Mouse (Mus musculus) intestine, postnatal 0 days (tissue): ENCODE measurements at regions not wholly inside any gene's neighbourhood (a gene's known extent, or its start where the extent isn't known, plus 50 kb on each side); places are given as distances from the start of the nearest gene placed in this dataset.

Experiments
- ATAC-seq: fragments of 200-750 bp; cut with Nextera tagmentation; 2 replicates; pipeline ENCODE4 v1.8.0; 2017; ENCODE audit warnings: mild to moderate bottlenecking, moderate TSS enrichment, moderate library complexity
- H3K27ac ChIP-seq: fragments of 300-500 bp; sonication (generic); 2 replicates; pipeline ENCODE4 v1.5.1; 2014; ENCODE audit warnings: mild to moderate bottlenecking, low read depth, low read length, moderate library complexity
- H3K27me3 ChIP-seq: fragments of 300-500 bp; sonication (generic); replicated peaks from 2 replicates; pipeline ENCODE4 v1.6.1; 2014; ENCODE audit warnings: low read length, mixed read lengths; ENCODE audit not compliant: control insufficient read depth, insufficient read depth
- H3K36me3 ChIP-seq: fragments of 300-500 bp; sonication (generic); 2 replicates; pipeline ENCODE4 v1.6.1; 2014; ENCODE audit warnings: mild to moderate bottlenecking, moderate library complexity; ENCODE audit not compliant: control insufficient read depth, insufficient read depth
- H3K4me1 ChIP-seq: fragments of 300-500 bp; sonication (generic); replicated peaks from 2 replicates; pipeline ENCODE4 v1.6.1; 2014; ENCODE audit warnings: antibody characterized with exemption, low read length, mixed read lengths; ENCODE audit not compliant: control insufficient read depth, insufficient read depth
- H3K4me2 ChIP-seq: fragments of 300-500 bp; sonication (generic); replicated peaks from 2 replicates; pipeline ENCODE4 v1.6.1; 2014; ENCODE audit warnings: low read depth, mild to moderate bottlenecking, moderate library complexity
- H3K4me3 ChIP-seq: fragments of 300-500 bp; sonication (generic); 2 replicates; pipeline ENCODE4 v1.5.1; 2014; ENCODE audit warnings: low read depth, low read length
- H3K9ac ChIP-seq: fragments of 300-500 bp; sonication (generic); 2 replicates; pipeline ENCODE4 v1.6.1; 2014; ENCODE audit warnings: mild to moderate bottlenecking, low read depth, low read length
- H3K9me3 ChIP-seq: fragments of 300-500 bp; sonication (generic); 2 replicates; pipeline ENCODE4 v1.6.1; 2016; ENCODE audit warnings: mixed run types; ENCODE audit not compliant: control insufficient read depth
- CTCF ChIP-seq: sonication (generic); IDR thresholded peaks from 2 replicates; pipeline ENCODE4 v1.5.1; 2016; ENCODE audit warnings: low read depth, mild to moderate bottlenecking, control low read depth, antibody characterized with exemption, moderate library complexity
- WGBS: fragments of 180-500 bp; shearing (Covaris S2); extraction: QIAGEN DNeasy Blood & Tissue Kit; methylation state at CpG from one replicate; pipeline ENCODE4 v1.1.7; 2014; 5-methylcytosine and 5-hydroxymethylcytosine counted together

DNA sequence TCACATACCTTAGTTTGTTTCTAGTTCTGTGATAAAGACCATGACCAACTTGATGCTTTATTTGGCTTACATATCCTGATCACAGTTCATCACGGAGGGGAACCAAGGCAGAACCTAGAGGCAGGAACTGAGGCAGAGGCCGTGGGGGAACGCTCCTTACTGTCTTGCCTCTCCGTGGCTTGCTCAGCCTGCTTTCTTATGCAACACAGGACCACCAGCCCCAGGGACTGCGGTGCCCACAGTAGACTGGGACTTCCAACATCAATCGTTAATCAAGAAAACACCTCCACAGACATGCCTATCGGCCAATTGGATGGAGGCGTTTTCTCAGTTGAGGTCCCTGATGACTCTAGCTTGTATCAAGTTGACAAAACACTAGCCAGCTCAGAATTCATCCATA is 87.8 kb upstream of the Slc35f3 start:
- no peak for TF ChIP-seq CTCF
- no peak for ATAC-seq
- Histone ChIP-seq H3K4me1 (no peaks in the 10 kb centered on the region), H3K9me3 (no peaks in the 10 kb centered on the region), H3K9ac (no peak overlapping the region), H3K4me3 (no peak overlapping the region), H3K4me2 (no peak overlapping the region), H3K27me3 (no peaks in the 10 kb centered on the region), H3K36me3 (no peaks in the 10 kb centered on the region), H3K27ac (no peak overlapping the region)
- WGBS, result 81% methylated on average over 8 of the region's 8 CpGs

DNA sequence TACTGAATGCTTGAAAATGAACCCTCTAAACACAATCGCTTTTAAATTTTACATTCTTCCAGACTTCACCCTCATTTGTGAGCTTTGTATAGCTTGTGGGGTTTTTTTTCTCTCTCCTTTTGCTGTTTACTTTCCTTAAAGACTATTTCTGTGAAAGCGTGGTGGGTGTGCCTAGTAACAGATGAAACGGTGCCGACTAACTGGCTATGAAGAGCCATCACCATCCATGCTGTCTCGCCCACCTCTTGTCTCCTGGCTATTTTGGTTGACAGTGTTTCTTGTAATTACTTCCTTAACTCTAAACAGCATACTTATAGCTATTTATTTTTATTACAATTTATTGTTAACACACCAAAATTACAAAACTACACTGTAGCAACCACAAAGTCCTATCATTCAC is 85.6 kb upstream of the Slc35f3 start:
- Histone ChIP-seq H3K27me3 (no peaks in the 10 kb centered on the region), H3K4me2 (no peak overlapping the region), H3K4me3 (no peak overlapping the region), H3K9me3 (no peaks in the 10 kb centered on the region), H3K4me1 (no peaks in the 10 kb centered on the region), H3K27ac (no peak overlapping the region), H3K36me3 (no peaks in the 10 kb centered on the region), H3K9ac (no peak overlapping the region)
- TF ChIP-seq CTCF, result no peak
- 84% methylated on average over 5 of the region's 5 CpGs for WGBS
- ATAC-seq, result no peak

DNA sequence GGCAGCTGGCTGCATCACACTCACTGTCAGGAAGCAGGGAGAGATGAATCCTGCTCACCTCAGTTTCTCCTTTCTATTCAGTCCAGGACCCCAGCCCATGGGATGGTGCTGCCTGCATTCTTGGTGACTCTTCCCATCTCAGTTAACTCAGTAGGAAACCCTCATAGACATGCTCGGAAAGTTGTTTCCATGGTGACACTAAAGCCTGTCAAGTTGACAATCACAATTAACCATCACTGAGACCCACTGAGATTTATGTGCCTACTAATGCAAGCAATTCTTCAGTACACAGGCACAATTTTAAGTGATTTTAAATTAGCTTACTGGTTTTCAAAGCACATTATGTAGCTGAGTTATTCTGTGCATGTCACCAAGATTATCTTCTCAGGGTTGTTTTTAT is 83.8 kb upstream of the Slc35f3 start:
- no peaks in the 10 kb centered on the region for H3K4me1 ChIP-seq
- H3K4me3 ChIP-seq, result no peak overlapping the region
- ATAC-seq, result no peak
- no peak overlapping the region for H3K4me2 ChIP-seq
- no peak overlapping the region for H3K27ac ChIP-seq
- 72% methylated on average over 1 of the region's 1 CpGs for WGBS
- no peaks in the 10 kb centered on the region for H3K9me3 ChIP-seq
- no peak overlapping the region for H3K9ac ChIP-seq
- H3K27me3 ChIP-seq, result no peaks in the 10 kb centered on the region
- TF ChIP-seq CTCF, result no peak
- H3K36me3 ChIP-seq, result no peaks in the 10 kb centered on the region

DNA sequence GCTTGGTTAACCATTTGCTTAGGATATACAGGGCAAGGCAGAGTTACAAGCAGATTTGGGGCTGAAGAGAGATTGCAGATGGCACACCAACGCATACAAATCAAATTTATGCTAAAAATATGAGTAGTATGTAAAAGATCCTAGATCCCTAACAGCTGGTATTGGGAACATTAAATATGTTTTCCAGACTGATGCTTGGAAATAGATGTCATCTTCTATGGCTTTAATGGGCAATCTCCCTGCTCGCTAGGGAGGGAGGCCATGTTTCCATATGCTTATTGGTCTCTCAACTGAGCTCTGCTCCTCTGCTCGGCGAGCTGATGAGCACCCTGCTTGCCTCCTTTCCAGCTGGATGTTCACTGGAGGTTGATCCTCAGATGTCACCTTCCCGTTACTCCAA is 82.0 kb upstream of the Slc35f3 start:
- Histone ChIP-seq H3K27ac (no peak overlapping the region), H3K9ac (no peak overlapping the region), H3K4me2 (no peak overlapping the region), H3K9me3 (no peaks in the 10 kb centered on the region), H3K4me3 (no peak overlapping the region), H3K36me3 (no peaks in the 10 kb centered on the region), H3K4me1 (no peaks in the 10 kb centered on the region), H3K27me3 (no peaks in the 10 kb centered on the region)
- WGBS, result 87% methylated on average over 5 of the region's 5 CpGs
- ATAC-seq, result no peak
- TF ChIP-seq CTCF, result no peak

DNA sequence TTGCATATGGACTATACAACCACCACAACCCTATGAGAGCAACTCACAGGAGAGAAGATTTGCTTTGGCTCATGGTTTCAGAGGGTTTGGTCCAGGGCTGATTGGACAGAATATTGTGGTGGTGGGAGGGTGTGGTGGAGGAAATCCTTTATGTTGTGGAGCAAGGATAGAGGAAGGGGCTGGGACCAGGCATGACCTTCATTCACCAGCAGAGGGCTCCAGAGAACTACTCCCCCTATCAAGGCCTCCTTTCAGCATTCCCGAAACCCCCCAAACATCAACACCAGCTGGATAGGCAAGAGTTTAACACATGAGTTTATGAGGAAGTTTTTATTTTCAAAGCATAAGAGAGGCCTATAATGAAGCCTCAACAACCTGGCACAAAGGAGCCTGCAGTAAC is 76.7 kb upstream of the Slc35f3 start:
- Histone ChIP-seq H3K9ac (no peak overlapping the region), H3K4me2 (no peak overlapping the region), H3K27ac (no peak overlapping the region), H3K4me1 (no peaks in the 10 kb centered on the region), H3K36me3 (no peaks in the 10 kb centered on the region), H3K9me3 (no peaks in the 10 kb centered on the region), H3K27me3 (no peaks in the 10 kb centered on the region), H3K4me3 (no peak overlapping the region)
- peak; percentile 50 for TF ChIP-seq CTCF
- ATAC-seq, result no peak
- WGBS, result 55% methylated on average over 1 of the region's 1 CpGs

DNA sequence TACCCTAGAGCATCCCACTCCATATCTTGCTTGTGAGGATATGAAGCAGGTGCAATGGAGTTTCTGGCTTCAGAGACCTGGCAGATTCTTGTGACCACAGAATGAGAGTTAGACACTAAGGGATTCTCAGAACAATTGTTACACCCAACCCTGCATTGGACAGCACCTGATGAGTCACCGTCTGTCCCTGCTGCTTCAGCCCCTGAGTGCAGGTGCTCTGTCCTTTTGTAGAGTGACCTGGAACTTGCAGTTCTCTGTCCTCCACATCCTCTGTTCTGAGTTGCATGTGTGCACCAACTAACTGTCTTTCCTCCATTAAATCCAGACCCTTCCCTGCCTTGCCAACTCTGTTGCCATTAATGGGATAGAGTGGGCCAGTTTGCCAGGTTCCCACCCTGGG is 66.6 kb upstream of the Slc35f3 start:
- H3K27me3 ChIP-seq, result no peaks in the 10 kb centered on the region
- H3K4me1 ChIP-seq, result no peaks in the 10 kb centered on the region
- no peak overlapping the region for H3K4me3 ChIP-seq
- H3K9ac ChIP-seq, result no peak overlapping the region
- no peaks in the 10 kb centered on the region for H3K36me3 ChIP-seq
- TF ChIP-seq CTCF, result no peak
- H3K27ac ChIP-seq, result no peak overlapping the region
- ATAC-seq, result no peak
- 78% methylated on average over 1 of the region's 1 CpGs for WGBS
- H3K9me3 ChIP-seq, result no peaks in the 10 kb centered on the region
- no peak overlapping the region for H3K4me2 ChIP-seq

DNA sequence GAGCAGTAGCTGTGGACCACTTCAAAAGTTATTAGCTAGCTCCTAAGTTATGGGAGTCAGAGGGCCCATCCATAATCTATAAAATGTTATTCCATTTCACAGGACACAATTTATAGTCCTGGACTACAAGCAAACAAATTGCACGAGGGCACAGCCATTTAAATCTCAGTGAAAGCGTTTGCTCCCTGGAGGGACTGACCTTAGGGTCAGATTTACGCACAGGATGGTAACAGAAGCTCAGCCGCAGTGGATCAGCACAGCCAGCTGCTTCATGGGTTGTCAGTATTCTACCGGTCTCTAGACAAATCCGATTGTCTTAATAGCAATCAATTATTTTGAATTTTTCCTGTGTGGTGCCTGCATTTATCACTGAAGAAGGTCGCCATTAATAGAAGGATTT is 65.8 kb upstream of the Slc35f3 start:
- TF ChIP-seq CTCF, result no peak
- H3K4me3 ChIP-seq, result no peak overlapping the region
- H3K9me3 ChIP-seq, result no peaks in the 10 kb centered on the region
- H3K27ac ChIP-seq, result no peak overlapping the region
- no peaks in the 10 kb centered on the region for H3K27me3 ChIP-seq
- ATAC-seq, result no peak
- no peaks in the 10 kb centered on the region for H3K4me1 ChIP-seq
- no peaks in the 10 kb centered on the region for H3K36me3 ChIP-seq
- no peak overlapping the region for H3K4me2 ChIP-seq
- WGBS, result 38% methylated on average over 7 of the region's 7 CpGs
- H3K9ac ChIP-seq, result no peak overlapping the region
